Mouse (Mus musculus) brain, embryonic 14.5 days (tissue): ENCODE measurements around the gene Odf3l1.

Source experiments
- CTCF ChIP-seq: fragments of 200-500 bp; IDR thresholded peaks from 2 replicates; pipeline ENCODE4 v1.5.1; 2012; ENCODE audit warnings: inconsistent platforms, mild to moderate bottlenecking, moderate library complexity, borderline replicate concordance; ENCODE audit not compliant: insufficient read depth, insufficient read length; ENCODE audit errors: extremely low read depth
- POLR2A ChIP-seq: fragments of 200-500 bp; IDR thresholded peaks from 2 replicates; pipeline ENCODE4 v1.6.1; 2012; ENCODE audit warnings: mild to moderate bottlenecking, inconsistent platforms, borderline replicate concordance; ENCODE audit not compliant: poor library complexity, insufficient read depth, insufficient read length, severe bottlenecking; ENCODE audit errors: extremely low read depth

- no peak for TF ChIP-seq POLR2A
- TF ChIP-seq CTCF = no peak
Measured at GRCm38 (mm10) chr9:56872105-56872903, 7.8 kb upstream of the Odf3l1 start.
